Mouse (Mus musculus) CH12.LX (cell line): ENCODE measurements around the gene Lrrc8b. TPM values are rescaled to one million over a fixed set of nuclear protein-coding genes. Genes with fewer than 3 reads are reported as not detected.

Experiments
- DNase-seq: peaks from one replicate; pipeline ENCODE4 v3.0.0-alpha.2; 2013; ENCODE audit errors: extremely low read depth
- H3K27ac ChIP-seq: 2 replicates; pipeline ENCODE4 v1.5.1; 2012; ENCODE audit warnings: low read depth, mild to moderate bottlenecking, control low read depth, moderate library complexity; ENCODE audit not compliant: insufficient read depth
- H3K27me3 ChIP-seq: replicated peaks from 2 replicates; pipeline ENCODE3; 2012; ENCODE audit warnings: inconsistent platforms
- H3K36me3 ChIP-seq, 2 experiments: replicated peaks in 1 of 2; 2 replicates each; pipeline versions ENCODE3 to v1.6.1; 2012; ENCODE audit warnings: inconsistent platforms in 1 of 2, low read length in 1 of 2, mild to moderate bottlenecking in 1 of 2, mixed read lengths in 1 of 2, moderate library complexity in 1 of 2; ENCODE audit not compliant: control insufficient read depth in 1 of 2, insufficient read depth in 1 of 2
- H3K4me1 ChIP-seq, 2 experiments: 2 replicates each; pipeline ENCODE4 v1.6.1; 2012; ENCODE audit warnings: inconsistent platforms in 1 of 2, moderate library complexity in 1 of 2; ENCODE audit not compliant: insufficient read depth in 2 of 2, control insufficient read depth in 1 of 2
- H3K4me2 ChIP-seq: 2 replicates; pipeline ENCODE4 v1.6.1; 2012; ENCODE audit warnings: low read depth, mild to moderate bottlenecking, control low read depth; ENCODE audit not compliant: poor library complexity, insufficient read depth, severe bottlenecking
- H3K4me3 ChIP-seq, 3 experiments: fragments of 150-350 bp in 1 of 3; sonication (generic) in 1 of 3; replicated peaks in 1 of 3; 2 replicates each; pipeline versions ENCODE3 to v1.5.1; 2011 to 2012; ENCODE audit warnings: low read depth in 2 of 3, low read length in 2 of 3, mild to moderate bottlenecking in 2 of 3, moderate library complexity in 2 of 3, control low read depth in 1 of 3, improper control_type of control experiment in 1 of 3, inconsistent platforms in 1 of 3, mixed read lengths in 1 of 3; ENCODE audit not compliant: poor library complexity in 1 of 3
- H3K79me2 ChIP-seq: replicated peaks from 2 replicates; pipeline ENCODE4 v1.6.1; 2012; ENCODE audit warnings: mild to moderate bottlenecking, moderate library complexity; ENCODE audit not compliant: control insufficient read depth, poor library complexity, insufficient read depth, severe bottlenecking; ENCODE audit errors: extremely low read depth
- H3K9ac ChIP-seq: 2 replicates; pipeline ENCODE4 v1.6.1; 2012; ENCODE audit warnings: low read depth, mild to moderate bottlenecking, control low read depth, moderate library complexity; ENCODE audit not compliant: insufficient read depth
- H3K9me3 ChIP-seq: replicated peaks from 2 replicates; pipeline ENCODE3; 2012; ENCODE audit warnings: low read length, inconsistent platforms, mixed read lengths
- BHLHE40 ChIP-seq: IDR thresholded peaks from 2 replicates; pipeline ENCODE4 v1.6.1; 2011; ENCODE audit warnings: mild to moderate bottlenecking, low read depth, low read length, improper control_type of control experiment
- CHD2 ChIP-seq: IDR thresholded peaks from 2 replicates; pipeline ENCODE4 v1.6.1; 2011; ENCODE audit warnings: low read length, improper control_type of control experiment
- ELF1 ChIP-seq: IDR thresholded peaks from 2 replicates; pipeline ENCODE4 v1.6.1; 2014; ENCODE audit warnings: low read depth, mild to moderate bottlenecking, inconsistent platforms, low read length, improper control_type of control experiment
- IRF4 ChIP-seq: IDR thresholded peaks from 2 replicates; pipeline ENCODE4 v1.6.1; 2014; ENCODE audit warnings: low read depth, mild to moderate bottlenecking, inconsistent platforms, low read length, improper control_type of control experiment
- MAFK ChIP-seq: IDR thresholded peaks from 2 replicates; pipeline ENCODE4 v1.6.1; 2011; ENCODE audit warnings: low read length, improper control_type of control experiment; ENCODE audit not compliant: insufficient replicate concordance
- MAZ ChIP-seq: IDR thresholded peaks from 2 replicates; pipeline ENCODE4 v1.6.1; 2012; ENCODE audit warnings: low read depth, mild to moderate bottlenecking, inconsistent platforms, low read length, improper control_type of control experiment, moderate library complexity
- MYC ChIP-seq: IDR thresholded peaks from 2 replicates; pipeline ENCODE4 v1.6.1; 2011; ENCODE audit warnings: low read depth, mild to moderate bottlenecking, improper control_type of control experiment, low read length
- NELFE ChIP-seq: IDR thresholded peaks from 2 replicates; pipeline ENCODE4 v1.6.1; 2011; ENCODE audit warnings: low read depth, low read length, improper control_type of control experiment
- POLR2A ChIP-seq: IDR thresholded peaks from 2 replicates; pipeline ENCODE4 v1.6.1; 2011; ENCODE audit warnings: low read depth, mild to moderate bottlenecking, improper control_type of control experiment, low read length
- RAD21 ChIP-seq: IDR thresholded peaks from 2 replicates; pipeline ENCODE4 v1.6.1; 2011; ENCODE audit warnings: low read depth, mild to moderate bottlenecking, low read length, improper control_type of control experiment, moderate library complexity
- SIN3A ChIP-seq: IDR thresholded peaks from 2 replicates; pipeline ENCODE4 v1.6.1; 2012; ENCODE audit warnings: low read length, improper control_type of control experiment, inconsistent platforms
- TBP ChIP-seq: conservative IDR thresholded peaks from 2 replicates; pipeline ENCODE4 v1.6.1; 2011; ENCODE audit warnings: low read depth, low read length, improper control_type of control experiment
- ZMIZ1 ChIP-seq: IDR thresholded peaks from 2 replicates; pipeline ENCODE4 v1.6.1; 2012; ENCODE audit warnings: low read depth, mild to moderate bottlenecking, inconsistent platforms, low read length, improper control_type of control experiment
- ZNF384 ChIP-seq: IDR thresholded peaks from 2 replicates; pipeline ENCODE4 v1.6.1; 2012; ENCODE audit warnings: low read depth, low read length, improper control_type of control experiment, inconsistent platforms
- dilution Hi-C: fragments of 300-500 bp; cut with MboI; formaldehyde crosslinking; loops from 2 replicates; pipeline ENCODE4 v1.14.3; 2020; ENCODE audit warnings: low sequenced_read_pairs; ENCODE audit not compliant: extremely low pct_unique_long_range_greater_than_20kb, extremely low pct_ligation_motif_present
- in situ Hi-C: fragments of 300-500 bp; cut with MboI; formaldehyde crosslinking; loops from 3 replicates; pipeline ENCODE4 v1.14.3; 2019; ENCODE audit warnings: low sequenced_read_pairs, low pct_ligation_motif_present, low pct_unique_long_range_greater_than_20kb, mixed read lengths
- polyA plus RNA-seq: library from polyadenylated mRNA; unstranded; fragments of >175 nt; gene quantifications from 2 replicates; pipeline ENCODE4 v1.2.1, GENCODE M21; 2012; ENCODE audit warnings: low read depth; ENCODE audit not compliant: insufficient read length
- total RNA-seq, 2 experiments: library from RNA; depleted of rRNA; stranded (reverse); fragments of 300-350 nt in 1 of 2; fragments of >200 nt in 1 of 2; gene quantifications; 2 replicates each; pipeline ENCODE4 v1.2.3; 2012 to 2014

Lrrc8b gene
- total and polyA plus RNA-seq, 3 experiments: 0.21 to 0.40 (median 0.40) TPM

DNA sequence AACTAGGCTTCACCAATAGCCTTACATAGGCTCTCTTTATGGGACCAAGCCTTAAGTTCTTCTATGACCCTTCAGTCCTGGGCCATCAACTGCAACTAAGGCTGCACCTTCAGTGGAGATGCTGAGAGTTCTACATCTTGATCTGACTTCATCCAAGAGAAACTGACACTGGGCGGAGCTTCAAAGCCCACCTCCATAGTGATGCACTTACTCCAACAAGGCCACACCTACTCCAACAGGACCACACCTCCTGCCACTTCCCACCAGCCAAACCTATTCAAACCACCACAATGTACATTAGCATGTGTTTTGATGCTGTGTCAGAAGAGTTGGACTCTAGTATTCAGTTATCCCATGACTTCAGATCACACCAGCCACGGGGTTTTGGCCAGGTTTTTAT lies 120.6 kb downstream of the Lrrc8b start:
- peaks cover 4 to 51% of the 10 kb centered on the region in 2 experiments for H3K36me3 ChIP-seq
- TF ChIP-seq SIN3A: no peak
- no peak for TF ChIP-seq IRF4
- no peak for TF ChIP-seq BHLHE40
- TF ChIP-seq ZNF384: no peak
- TF ChIP-seq, all 38 proteins: peak for 0
- peaks cover 3 to 15% of the 10 kb centered on the region in 2 experiments; a peak in 3 of 4 replicates for H3K4me1 ChIP-seq
- no peak overlapping the region for H3K9ac ChIP-seq
- H3K4me3 ChIP-seq: no peak overlapping the region
- in situ Hi-C loops (no loop called here), dilution Hi-C loops (no loop called here)
- H3K27ac ChIP-seq: no peak overlapping the region
- H3K27me3 ChIP-seq: no peaks in the 10 kb centered on the region
- H3K9me3 ChIP-seq: no peaks in the 10 kb centered on the region
- no peaks in the 10 kb centered on the region for H3K79me2 ChIP-seq
- no peak overlapping the region for H3K4me2 ChIP-seq
- no peak for DNase-seq

DNA sequence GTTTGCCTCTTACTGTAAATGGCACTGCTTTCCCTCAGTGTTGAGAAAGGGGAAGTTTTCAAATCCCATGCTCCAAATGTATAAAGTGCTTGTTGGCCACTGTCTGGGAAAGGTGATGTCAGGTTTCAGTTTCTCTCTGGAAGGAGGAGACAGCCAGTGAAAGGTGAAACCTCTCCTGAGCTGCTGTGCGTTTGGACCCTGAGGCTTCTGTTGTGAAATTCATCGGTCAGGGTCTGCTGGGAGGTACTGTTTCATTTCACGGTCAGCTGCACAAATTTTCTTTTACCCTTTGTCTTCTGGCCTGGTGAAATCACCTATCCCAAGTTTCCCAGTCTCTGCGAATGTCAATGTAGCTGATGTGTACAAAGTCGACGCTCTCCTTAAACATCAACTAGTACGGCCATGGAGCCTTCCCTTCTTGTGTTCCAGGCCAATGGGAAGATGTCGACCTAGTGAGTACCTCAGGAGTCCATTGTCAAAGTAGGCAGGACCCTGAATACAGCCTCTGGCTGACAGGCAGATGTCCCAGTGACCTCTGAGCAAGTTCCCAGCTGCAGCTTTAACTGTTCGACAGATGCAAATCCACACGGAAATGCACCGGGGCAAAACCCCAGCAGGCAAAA lies 121.6 kb downstream of the Lrrc8b start:
- Histone ChIP-seq H3K36me3 (peaks cover 0 to 44% of the 10 kb centered on the region in 2 experiments), H3K4me2 (no peak overlapping the region), H3K27ac (no peak overlapping the region), H3K4me1 (peaks cover 3 to 20% of the 10 kb centered on the region in 2 experiments; a peak in 3 of 4 replicates), H3K27me3 (no peaks in the 10 kb centered on the region), H3K4me3 (no peak overlapping the region), H3K79me2 (no peaks in the 10 kb centered on the region), H3K9me3 (no peaks in the 10 kb centered on the region), H3K9ac (no peak overlapping the region)
- no peak for DNase-seq
- dilution Hi-C loops (no loop called here), in situ Hi-C loops (no loop called here)
- no peak for TF ChIP-seq ELF1
- no peak for TF ChIP-seq RAD21
- no peak for TF ChIP-seq CHD2
- TF ChIP-seq POLR2A: no peak
- TF ChIP-seq MAZ: no peak
- TF ChIP-seq MAFK: no peak
- no peak for TF ChIP-seq TBP
- no peak for TF ChIP-seq MYC
- TF ChIP-seq NELFE: no peak
- no peak for TF ChIP-seq ZMIZ1
- no peak for TF ChIP-seq ZNF384

Other genes with a start within 250 kb of the Lrrc8b start
- gene Gbp10, start 176.2 kb upstream of the Lrrc8b start, total RNA-seq (2012; rRNA removed): 0.13 and 0.38 TPM in 2 replicates
- gene Gbp10, start 176.2 kb upstream of the Lrrc8b start, total RNA-seq (2014; rRNA removed): 0.47 and 0.70 TPM in 2 replicates
- gene Gbp10, start 176.2 kb upstream of the Lrrc8b start, polyA plus RNA-seq: 0.38 TPM in 1 of 2 replicates, not detected in the other
- gene Gm43302, start 122.1 kb upstream of the Lrrc8b start, total RNA-seq (2012; rRNA removed): 0.08 and 0.21 TPM in 2 replicates
- 0.14 and 0.44 TPM in 2 replicates for gene Gm43302, start 122.1 kb upstream of the Lrrc8b start, total RNA-seq (2014; rRNA removed)
- gene Gm43302, start 122.1 kb upstream of the Lrrc8b start, polyA plus RNA-seq: 0.93 TPM in 1 of 2 replicates, not detected in the other
- 1.3 and 2.0 TPM in 2 replicates for gene Gbp6, start 122.1 kb upstream of the Lrrc8b start, total RNA-seq (2012; rRNA removed)
- 1.5 TPM in 2 replicates for gene Gbp6, start 122.1 kb upstream of the Lrrc8b start, total RNA-seq (2014; rRNA removed)
- gene Gbp6, start 122.1 kb upstream of the Lrrc8b start, polyA plus RNA-seq: 0.84 and 2.1 TPM in 2 replicates
- 2.4 and 5.9 TPM in 2 replicates for gene Lrrc8c, start 103.6 kb downstream of the Lrrc8b start, total RNA-seq (2012; rRNA removed)
- 2.4 and 3.3 TPM in 2 replicates for gene Lrrc8c, start 103.6 kb downstream of the Lrrc8b start, total RNA-seq (2014; rRNA removed)
- gene Lrrc8c, start 103.6 kb downstream of the Lrrc8b start, polyA plus RNA-seq: 7.3 and 10.3 TPM in 2 replicates